Mouse (Mus musculus) lung, embryonic 15.5 days (tissue): ENCODE results near the gene Vmn1r90. TPM values are rescaled to one million over a fixed set of nuclear protein-coding genes. Genes with fewer than 3 reads are reported as not detected.
"Not testable (repeated sequence)": the region's sequence is repeated elsewhere in the genome, so short reads cannot be mapped to it uniquely, and the experiment has no call there.

Experiments used
- ATAC-seq: fragments of 200-750 bp; cut with Nextera tagmentation; 2 replicates; pipeline ENCODE4 v1.8.0; 2017; ENCODE audit warnings: moderate number of reproducible peaks, borderline replicate concordance; ENCODE audit not compliant: low FRiP score, low TSS enrichment; ENCODE audit errors: extremely low read depth
- H3K27ac ChIP-seq: fragments of 300-500 bp; sonication (generic); 2 replicates; pipeline ENCODE4 v1.5.1; 2015; ENCODE audit warnings: moderate library complexity, mild to moderate bottlenecking, inconsistent platforms
- H3K27me3 ChIP-seq: fragments of 300-500 bp; sonication (generic); 2 replicates; pipeline ENCODE4 v1.6.1; 2015; ENCODE audit warnings: inconsistent platforms
- H3K36me3 ChIP-seq: fragments of 300-500 bp; sonication (generic); 2 replicates; pipeline ENCODE4 v1.6.1; 2015; ENCODE audit warnings: inconsistent platforms
- H3K4me1 ChIP-seq: fragments of 300-500 bp; sonication (generic); 2 replicates; pipeline ENCODE4 v1.6.1; 2015; ENCODE audit warnings: inconsistent platforms
- H3K4me2 ChIP-seq: fragments of 300-500 bp; sonication (generic); 2 replicates; pipeline ENCODE4 v1.6.1; 2015; ENCODE audit warnings: inconsistent platforms, mild to moderate bottlenecking, moderate library complexity
- H3K4me3 ChIP-seq: fragments of 300-500 bp; sonication (generic); 2 replicates; pipeline ENCODE4 v1.5.1; 2015; ENCODE audit warnings: mild to moderate bottlenecking, inconsistent platforms
- H3K9ac ChIP-seq: fragments of 300-500 bp; sonication (generic); 2 replicates; pipeline ENCODE4 v1.6.1; 2015; ENCODE audit warnings: inconsistent platforms
- H3K9me3 ChIP-seq: fragments of 300-500 bp; sonication (generic); 2 replicates; pipeline ENCODE4 v1.6.1; 2016; ENCODE audit warnings: inconsistent platforms
- WGBS: fragments of 180-500 bp; shearing (Covaris S2); methylation state at CpG from one replicate; pipeline ENCODE4 v1.1.7; 2015; 5-methylcytosine and 5-hydroxymethylcytosine counted together
- polyA plus RNA-seq: library from polyadenylated mRNA; unstranded; fragments of >200 nt; fragmentation: Nextera tagmentation; extraction: Ambion mirVana; gene quantifications from 2 replicates; pipeline ENCODE4 v1.2.1, GENCODE M21; 2015

Gene Vmn1r90
- polyA plus RNA-seq = 0.16 and 0.30 TPM in 2 replicates

DNA sequence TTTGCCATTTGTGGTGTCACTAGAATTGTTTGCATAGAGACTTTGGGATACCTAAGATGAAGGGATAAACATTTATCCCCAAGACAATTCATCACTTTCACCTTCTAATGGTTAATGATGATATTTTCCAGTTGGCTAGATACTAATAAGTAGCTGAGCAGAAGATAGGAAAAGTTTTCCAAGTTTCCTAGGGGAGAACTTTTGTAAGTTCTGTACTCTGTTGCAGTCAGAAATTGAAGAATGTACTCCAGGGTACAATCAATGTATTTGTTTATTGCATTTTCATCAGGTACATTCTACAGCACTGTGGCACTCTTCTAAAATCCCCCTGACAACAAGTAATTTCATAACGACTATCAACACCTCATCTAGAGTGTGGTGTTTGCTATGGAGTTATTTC is at the start of gene Vmn1r90:
Gene Vmn1r90 (minus strand): TSS at position 101 of the 400 bp plus-strand sequence.
- 48% methylated on average over 1 of the region's 1 CpGs for WGBS
- Histone ChIP-seq H3K4me1 (no peaks in the 10 kb centered on the region), H3K9ac (no peak within 1 kb of the TSS), H3K27ac (no peak within 1 kb of the TSS), H3K4me2 (no peak within 1 kb of the TSS), H3K4me3 (no peak within 1 kb of the TSS), H3K9me3 (no peaks in the 10 kb centered on the region; the same call in 1 of the 2 replicates), H3K36me3 (no peaks in the 10 kb centered on the region), H3K27me3 (no peaks in the 10 kb centered on the region)
- ATAC-seq = no peak

DNA sequence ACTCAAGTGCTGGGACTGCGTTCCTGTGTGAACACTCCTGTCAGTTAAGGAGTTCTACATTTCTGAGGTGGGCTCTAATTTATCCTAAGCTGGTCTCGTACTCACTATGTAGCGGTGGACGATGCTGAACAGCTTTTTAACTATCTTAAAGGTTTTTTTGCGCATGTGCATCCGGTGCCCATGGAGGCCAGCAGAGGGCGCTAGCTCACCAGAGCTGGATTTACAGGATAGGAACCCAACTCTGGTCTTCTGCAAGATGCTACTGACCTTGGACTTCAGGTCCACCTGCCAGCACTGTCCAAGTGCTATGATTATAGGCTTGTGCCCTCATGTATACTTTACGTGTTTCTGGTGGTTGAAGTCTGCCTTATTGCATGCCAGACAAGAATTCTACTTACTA is 29.7 kb upstream of the Vmn1r90 start:
- not testable (repeated sequence) for H3K4me1 ChIP-seq, H3K27me3 ChIP-seq, H3K27ac ChIP-seq, H3K9ac ChIP-seq, H3K36me3 ChIP-seq, H3K4me3 ChIP-seq, H3K9me3 ChIP-seq, H3K4me2 ChIP-seq, ATAC-seq
- WGBS = 68% methylated on average over 8 of the region's 8 CpGs

DNA sequence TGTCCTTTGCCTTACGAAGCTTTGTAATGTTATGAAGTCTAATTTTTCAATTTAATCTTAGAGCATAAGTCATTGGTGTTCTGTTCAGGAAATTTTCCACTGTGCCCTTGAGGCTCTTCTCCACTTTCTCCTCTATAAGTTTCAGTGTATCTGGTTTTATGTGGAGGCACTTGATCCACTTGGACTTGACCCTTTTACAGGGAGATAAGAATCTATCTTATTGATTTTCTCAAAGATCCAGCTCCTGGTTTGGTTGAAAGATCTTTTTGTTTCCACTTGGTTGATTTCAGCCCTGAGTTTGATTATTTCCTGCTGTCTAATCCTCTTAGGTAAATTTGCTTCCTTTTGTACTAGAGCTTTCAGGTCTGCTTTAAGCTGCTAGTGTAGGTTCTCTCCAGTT is 11.0 kb downstream of the Vmn1r90 start:
- Histone ChIP-seq H3K4me3 (no peak overlapping the region), H3K36me3 (no peaks in the 10 kb centered on the region), H3K9me3 (no peaks in the 10 kb centered on the region), H3K9ac (no peak overlapping the region), H3K4me1 (no peaks in the 10 kb centered on the region), H3K27ac (no peak overlapping the region), H3K27me3 (no peaks in the 10 kb centered on the region), H3K4me2 (no peak overlapping the region)
- 85% methylated on average over 1 of the region's 1 CpGs for WGBS
- no peak for ATAC-seq

DNA sequence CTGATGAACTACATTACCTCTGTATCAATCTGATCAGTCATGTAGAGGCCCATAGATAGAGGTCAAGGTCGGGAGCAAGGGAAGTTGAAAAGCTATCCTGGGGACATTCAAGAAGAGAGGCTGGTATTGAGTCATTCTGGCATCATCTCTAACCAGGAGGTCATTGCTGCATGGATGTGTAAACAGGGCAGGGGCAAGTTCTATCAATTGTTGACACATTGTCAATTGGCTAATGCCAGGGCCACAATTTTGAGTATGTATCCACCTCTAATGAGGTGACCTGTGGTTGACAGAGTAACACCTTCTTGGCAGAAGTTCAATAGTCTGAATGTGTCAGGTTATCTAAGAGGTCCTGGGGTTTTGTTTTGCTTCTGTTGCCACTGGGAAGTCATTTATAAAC is 38.0 kb downstream of the Vmn1r90 start:
- no peak overlapping the region for H3K4me2 ChIP-seq
- H3K4me3 ChIP-seq = no peak overlapping the region
- no peak overlapping the region for H3K27ac ChIP-seq
- H3K9me3 ChIP-seq = no peaks in the 10 kb centered on the region; the same call in 1 of the 2 replicates
- H3K9ac ChIP-seq = no peak overlapping the region
- H3K36me3 ChIP-seq = no peaks in the 10 kb centered on the region
- WGBS = 66% methylated on average over 1 of the region's 1 CpGs
- H3K27me3 ChIP-seq = no peaks in the 10 kb centered on the region
- no peaks in the 10 kb centered on the region for H3K4me1 ChIP-seq
- no peak for ATAC-seq

DNA sequence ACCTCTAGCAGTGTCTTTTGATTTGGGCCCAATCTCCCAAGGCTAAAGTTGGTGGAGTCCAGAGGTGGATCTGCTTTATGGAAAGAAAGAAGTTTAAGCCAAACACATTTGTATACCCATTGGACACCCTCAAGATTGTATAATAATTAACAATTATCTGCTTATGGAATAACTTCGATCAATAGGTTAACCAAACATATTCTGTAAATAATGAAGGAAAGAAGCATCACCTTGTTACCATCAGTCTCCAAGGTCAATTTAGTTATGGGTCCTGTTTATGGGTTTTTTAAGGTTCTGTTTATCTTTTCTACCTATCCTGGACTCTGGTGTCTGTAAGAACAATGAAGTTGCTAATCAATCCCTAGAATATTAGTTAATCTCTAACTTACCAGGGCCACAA is 40.7 kb downstream of the Vmn1r90 start:
- WGBS = 78% methylated on average over 1 of the region's 1 CpGs
- Histone ChIP-seq H3K9ac (no peak overlapping the region), H3K4me2 (no peak overlapping the region), H3K27ac (no peak overlapping the region), H3K4me3 (no peak overlapping the region), H3K9me3 (no peaks in the 10 kb centered on the region; the same call in 1 of the 2 replicates), H3K4me1 (no peaks in the 10 kb centered on the region), H3K36me3 (no peaks in the 10 kb centered on the region), H3K27me3 (no peaks in the 10 kb centered on the region)
- no peak for ATAC-seq

DNA sequence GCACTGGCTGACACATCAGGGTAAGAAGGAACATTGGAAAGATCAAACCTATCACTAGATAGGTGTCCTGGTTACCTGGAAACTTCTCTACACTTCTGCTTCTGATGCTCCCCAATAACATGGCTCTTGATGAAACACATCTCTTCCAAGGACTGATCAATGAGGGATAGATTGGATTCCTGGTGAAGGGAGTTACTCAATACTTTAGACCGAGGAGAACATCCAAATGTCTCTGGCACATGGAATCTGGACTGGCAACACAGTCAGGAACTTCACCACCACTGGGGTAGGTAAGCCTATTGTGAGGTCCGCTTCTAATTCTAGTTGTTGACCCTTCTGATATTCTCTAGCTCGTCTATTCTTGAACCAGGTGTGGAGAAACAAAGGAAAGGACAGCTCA is 45.0 kb downstream of the Vmn1r90 start:
- 64% methylated on average over 3 of the region's 3 CpGs for WGBS

More for the DNA sequence above, 45.0 kb downstream of the Vmn1r90 start:
- H3K9ac ChIP-seq = no peak overlapping the region
- H3K36me3 ChIP-seq = no peaks in the 10 kb centered on the region
- ATAC-seq = no peak
- no peaks in the 10 kb centered on the region for H3K27me3 ChIP-seq
- no peak overlapping the region for H3K4me3 ChIP-seq
- H3K9me3 ChIP-seq = peaks cover 4% of the 10 kb centered on the region; the same call in 1 of the 2 replicates
- no peaks in the 10 kb centered on the region for H3K4me1 ChIP-seq
- H3K27ac ChIP-seq = no peak overlapping the region
- no peak overlapping the region for H3K4me2 ChIP-seq

Other genes with a start within 250 kb of the Vmn1r90 start
- gene Obox8, start 229.9 kb downstream of the Vmn1r90 start, polyA plus RNA-seq = not detected in 2 replicates
- gene Sult2a8, start 116.7 kb downstream of the Vmn1r90 start, polyA plus RNA-seq = 0.22 TPM in 1 of 2 replicates, not detected in the other
- gene Sult2a7, start 69.3 kb downstream of the Vmn1r90 start, polyA plus RNA-seq = not detected in 2 replicates
- not detected in 2 replicates for gene Obox7, start 96.0 kb upstream of the Vmn1r90 start, polyA plus RNA-seq